ENCODE assay signal across 9 mouse cellular contexts in genomic region chr14:61056962-61057361, GRCm38 (mm10). TPM values are rescaled to one million over a fixed set of nuclear protein-coding genes. Genes with fewer than 3 reads are reported as not detected.
DNase-seq lines count a peak whose midpoint lies in the region; ATAC-seq and TF ChIP-seq lines count a peak whose summit lies in the region.
"Had no signal": no experiment of that assay in that cellular context is flagged by ENCODE, and none has a peak within 500 bp of the region (broad histone marks: within the 10 kb centered on the region; RNA-seq: fewer than 3 reads in every experiment).

No protein-coding gene starts in this region.

- H3K27ac ChIP-seq in heart, embryonic 12.5 days (ENCODE audit: poor library complexity, severe bottlenecking), result no peak overlapping the region
- no peak overlapping the region for H3K27ac ChIP-seq in CH12.LX (ENCODE audit: insufficient read depth, low read depth)
- H3K27ac ChIP-seq in hindbrain, embryonic 12.5 days, result no peak overlapping the region
- H3K27ac ChIP-seq in midbrain, embryonic 11.5 days (ENCODE audit: low read depth, low read length), result no peak overlapping the region

- WGBS in heart, embryonic 12.5 days, result 3% methylated on average over 11 of the region's 11 CpGs
- 9% methylated on average over 11 of the region's 11 CpGs for WGBS in hindbrain, embryonic 12.5 days
- WGBS in midbrain, embryonic 11.5 days, result 7% methylated on average over 11 of the region's 11 CpGs

- TF ChIP-seq RAD21 in CH12.LX (IDR thresholded peaks at IDR 0.05; ENCODE audit: low read depth, low read length), result no peak

- no peak for TF ChIP-seq EP300 in CH12.LX (IDR thresholded peaks at IDR 0.05; ENCODE audit: low read length)

- peaks cover 23% of the 10 kb centered on the region for H3K4me1 ChIP-seq in heart, embryonic 12.5 days (replicated peaks)
- peaks cover 14 to 72% of the 10 kb centered on the region in 2 experiments for H3K4me1 ChIP-seq in CH12.LX (ENCODE audit: control insufficient read depth in 1 of 2, insufficient read depth in 2 of 2)
- H3K4me1 ChIP-seq in hindbrain, embryonic 12.5 days, result peaks cover 15% of the 10 kb centered on the region
- H3K4me1 ChIP-seq in midbrain, embryonic 11.5 days (ENCODE audit: control insufficient read depth, insufficient read depth, low read length), result peaks cover 24% of the 10 kb centered on the region

- H3K27me3 ChIP-seq in heart, embryonic 12.5 days (replicated peaks), result 0 out of 2 replicates have a peak, but pooled peaks cover 5% of the 10 kb centered on the region
- no peaks in the 10 kb centered on the region for H3K27me3 ChIP-seq in CH12.LX (replicated peaks)
- H3K27me3 ChIP-seq in hindbrain, embryonic 12.5 days, result peaks cover 31% of the 10 kb centered on the region
- H3K27me3 ChIP-seq in midbrain, embryonic 11.5 days (ENCODE audit: control insufficient read depth, insufficient read depth, low read length), result no peaks in the 10 kb centered on the region; the same call in 1 of the 2 replicates

- dilution Hi-C loops in CH12.LX (cut with MboI; ENCODE audit: extremely low pct_ligation_motif_present, extremely low pct_unique_long_range_greater_than_20kb, low sequenced_read_pairs), result no loop called here

- TF ChIP-seq CTCF in CH12.LX (conservative IDR thresholded peaks at IDR 0.05 in 1 of 2, IDR thresholded peaks at IDR 0.05 in 1 of 2; ENCODE audit: low read depth in 2 of 2, low read length in 2 of 2), result no peak

- ATAC-seq in heart, embryonic 12.5 days (ENCODE audit: insufficient number of reproducible peaks, low FRiP score), result no peak
- ATAC-seq in hindbrain, embryonic 12.5 days (ENCODE audit: low FRiP score), result no peak
- ATAC-seq in midbrain, embryonic 11.5 days (ENCODE audit: low FRiP score), result no peak
- ATAC-seq in granulocyte monocyte progenitor cell, adult 5-6 weeks (replicated peaks; ENCODE audit: poor library complexity, severe bottlenecking), result no peak

- H3K79me2 ChIP-seq in CH12.LX (replicated peaks; ENCODE audit: control insufficient read depth, extremely low read depth, insufficient read depth, poor library complexity, severe bottlenecking), result no peaks in the 10 kb centered on the region

- no peak for DNase-seq in heart, postnatal 4 days
- DNase-seq in CH12.LX (ENCODE audit: extremely low read depth), result peak; percentile 75
- peak; percentile 93 for DNase-seq in midbrain, embryonic 11.5 days (ENCODE audit: low spot score, missing footprints)
- DNase-seq in cerebellum, postnatal 25 days, result no peak
- no peak for DNase-seq in right cerebral cortex, postnatal 4 days

- H3K9ac ChIP-seq in heart, embryonic 12.5 days, result peak overlapping the region; percentile 53; the same call in 1 of the 2 replicates
- no peak overlapping the region for H3K9ac ChIP-seq in CH12.LX (ENCODE audit: insufficient read depth, low read depth)
- 0 out of 2 replicates have a peak overlapping the region, but pooled peaks have one; percentile 55 for H3K9ac ChIP-seq in hindbrain, embryonic 12.5 days
- no peak overlapping the region; the same call in 1 of the 2 replicates for H3K9ac ChIP-seq in midbrain, embryonic 11.5 days (ENCODE audit: low read length)

- TF ChIP-seq POLR2A in CH12.LX (IDR thresholded peaks at IDR 0.05; ENCODE audit: low read depth, low read length), result no peak

- in situ Hi-C loops in CH12.LX (cut with MboI; ENCODE audit: low pct_ligation_motif_present, low pct_unique_long_range_greater_than_20kb, low sequenced_read_pairs), result no loop called here

- peak overlapping the region; percentile 43 for H3K4me3 ChIP-seq in heart, embryonic 12.5 days
- peak overlapping the region in 2 of 3 experiments; percentile 1 to 32 for H3K4me3 ChIP-seq in CH12.LX (replicated peaks in 1 of 3; ENCODE audit: low read depth in 2 of 3, low read length in 2 of 3, poor library complexity in 1 of 3)
- peak overlapping the region; percentile 23 for H3K4me3 ChIP-seq in hindbrain, embryonic 12.5 days
- peak overlapping the region; percentile 13 for H3K4me3 ChIP-seq in midbrain, embryonic 11.5 days (ENCODE audit: low read depth, low read length)

- peak overlapping the region; percentile 81 for H3K4me2 ChIP-seq in heart, embryonic 12.5 days
- peak overlapping the region; percentile 63 for H3K4me2 ChIP-seq in CH12.LX (ENCODE audit: insufficient read depth, low read depth, poor library complexity, severe bottlenecking)
- H3K4me2 ChIP-seq in hindbrain, embryonic 12.5 days (replicated peaks), result peak overlapping the region; percentile 52
- peak overlapping the region; percentile 54 for H3K4me2 ChIP-seq in midbrain, embryonic 11.5 days

- H3K36me3 ChIP-seq in heart, embryonic 12.5 days, result no peaks in the 10 kb centered on the region
- no peaks in the 10 kb centered on the region for H3K36me3 ChIP-seq in CH12.LX (replicated peaks in 1 of 2; ENCODE audit: control insufficient read depth in 1 of 2, insufficient read depth in 1 of 2, low read length in 1 of 2)
- H3K36me3 ChIP-seq in hindbrain, embryonic 12.5 days, result no peaks in the 10 kb centered on the region
- H3K36me3 ChIP-seq in midbrain, embryonic 11.5 days (ENCODE audit: control insufficient read depth, insufficient read depth, low read length), result no peaks in the 10 kb centered on the region

- H3K9me3 ChIP-seq in heart, embryonic 12.5 days (replicated peaks), result no peaks in the 10 kb centered on the region; the same call in 1 of the 2 replicates
- H3K9me3 ChIP-seq in CH12.LX (replicated peaks; ENCODE audit: low read length), result peaks cover 5% of the 10 kb centered on the region
- no peaks in the 10 kb centered on the region for H3K9me3 ChIP-seq in hindbrain, embryonic 12.5 days (replicated peaks)
- H3K9me3 ChIP-seq in midbrain, embryonic 11.5 days (ENCODE audit: control insufficient read depth, low read length), result no peaks in the 10 kb centered on the region

TF ChIP-seq in CH12.LX, 34 proteins besides CTCF, POLR2A, EP300 and RAD21:
- peak; percentile 46 for TF ChIP-seq ETS1 (conservative IDR thresholded peaks at IDR 0.05; ENCODE audit: low read depth, low read length)
- no peak for TF ChIP-seq GABPA (IDR thresholded peaks at IDR 0.05; ENCODE audit: insufficient replicate concordance, low read depth, low read length)
TF ChIP-seq in CH12.LX: peak in this region for 1.

RNA-seq across cellular contexts. Expression of gene Tnfrsf19, which starts 10.7 kb away (rescaled TPM):
- 28.4 and 28.9 TPM in 2 replicates for polyA plus RNA-seq in heart, embryonic 12.5 days (2016; fragmentation: Nextera tagmentation; extraction: Ambion mirVana)
- total RNA-seq in heart, postnatal 4 days (2021), result 1 to 10 TPM; 6.6 to 7.0 TPM
- total RNA-seq in CH12.LX (2012; rRNA removed) (1.8 and 4.4 TPM in 2 replicates), CH12.LX (2014; rRNA removed) (5.5 and 6.5 TPM in 2 replicates)
- 4.6 and 5.1 TPM in 2 replicates for polyA plus RNA-seq in CH12.LX (2012; ENCODE audit: insufficient read length, low read depth)
- polyA plus RNA-seq in hindbrain, embryonic 12.5 days (2016; fragmentation: Nextera tagmentation; extraction: Ambion mirVana), result 55.8 and 57.2 TPM in 2 replicates
- polyA plus RNA-seq in midbrain, embryonic 11.5 days (2014; fragmentation: Nextera tagmentation; extraction: Ambion mirVana), result 74.8 and 81.2 TPM in 2 replicates
- not detected in 2 replicates for total RNA-seq in granulocyte monocyte progenitor cell, adult 5-6 weeks (2014; fragmentation: Nextera tagmentation)
- not detected in 2 replicates for total RNA-seq in granulocyte monocyte progenitor cell, adult 5-6 weeks (2017)
- polyA plus RNA-seq: C2C12 had no signal

Comparison
In these comparisons a context has a peak if more than half of its experiments do, and no peak if none do; other contexts are left out.
1. H3K9ac ChIP-seq: peak in heart, embryonic 12.5 days (single experiment) and hindbrain, embryonic 12.5 days (single experiment); none in CH12.LX (single experiment) and midbrain, embryonic 11.5 days (single experiment).
2. DNase-seq: peak in CH12.LX (single experiment) and midbrain, embryonic 11.5 days (single experiment); none in heart, postnatal 4 days (single experiment), cerebellum, postnatal 25 days (0 of 2) and right cerebral cortex, postnatal 4 days (single experiment).
3. Peak in every context shown above with its lines, with median percentiles within 50 percentile points of each other: H3K4me2 ChIP-seq and H3K4me3 ChIP-seq.